Mouse (Mus musculus): ENCODE data around the gene Mrpl38. TPM values are rescaled to one million over a fixed set of nuclear protein-coding genes. Genes with fewer than 3 reads are reported as not detected.

Gene Mrpl38
- polyA plus RNA-seq, 1 experiment from 2014 or later, result 86.9 TPM

DNA sequence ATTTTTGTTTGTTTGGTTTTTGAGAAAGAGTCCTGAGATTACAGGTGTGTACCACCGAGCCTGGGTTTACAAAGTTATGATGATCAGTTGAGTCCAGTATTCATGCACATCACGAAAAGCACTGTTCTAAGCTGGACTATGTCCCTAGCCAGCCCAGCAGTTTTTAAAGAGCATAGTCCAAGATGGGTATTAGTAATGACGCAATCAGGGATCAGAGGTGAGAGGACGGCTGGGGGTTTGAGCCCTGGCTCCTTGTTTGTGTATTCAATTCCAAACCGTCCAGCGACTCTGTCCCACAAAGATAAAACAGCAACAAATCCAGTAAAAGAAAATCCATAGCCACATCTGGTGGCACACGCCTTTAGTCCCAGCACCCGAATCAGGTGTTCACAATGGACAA lies 50.5 kb downstream of the Mrpl38 start:
- Histone ChIP-seq H3K27ac (replicated peaks) (no peak overlapping the region), H3K4me1 (peaks cover 25% of the 10 kb centered on the region), H3K36me3 (peaks cover 9% of the 10 kb centered on the region), H3K9me3 (replicated peaks) (no peaks in the 10 kb centered on the region), H3K4me2 (replicated peaks) (peak overlapping the region; percentile 64; the same call in 1 of the 2 replicates), H3K27me3 (no peaks in the 10 kb centered on the region), H3K9ac (no peak overlapping the region), H3K4me3 (replicated peaks) (no peak overlapping the region)
- WGBS, result 83% methylated on average over 8 of the region's 8 CpGs
- no peak for ATAC-seq (ENCODE audit: insufficient number of reproducible peaks, low FRiP score, low TSS enrichment, low read depth)

DNA sequence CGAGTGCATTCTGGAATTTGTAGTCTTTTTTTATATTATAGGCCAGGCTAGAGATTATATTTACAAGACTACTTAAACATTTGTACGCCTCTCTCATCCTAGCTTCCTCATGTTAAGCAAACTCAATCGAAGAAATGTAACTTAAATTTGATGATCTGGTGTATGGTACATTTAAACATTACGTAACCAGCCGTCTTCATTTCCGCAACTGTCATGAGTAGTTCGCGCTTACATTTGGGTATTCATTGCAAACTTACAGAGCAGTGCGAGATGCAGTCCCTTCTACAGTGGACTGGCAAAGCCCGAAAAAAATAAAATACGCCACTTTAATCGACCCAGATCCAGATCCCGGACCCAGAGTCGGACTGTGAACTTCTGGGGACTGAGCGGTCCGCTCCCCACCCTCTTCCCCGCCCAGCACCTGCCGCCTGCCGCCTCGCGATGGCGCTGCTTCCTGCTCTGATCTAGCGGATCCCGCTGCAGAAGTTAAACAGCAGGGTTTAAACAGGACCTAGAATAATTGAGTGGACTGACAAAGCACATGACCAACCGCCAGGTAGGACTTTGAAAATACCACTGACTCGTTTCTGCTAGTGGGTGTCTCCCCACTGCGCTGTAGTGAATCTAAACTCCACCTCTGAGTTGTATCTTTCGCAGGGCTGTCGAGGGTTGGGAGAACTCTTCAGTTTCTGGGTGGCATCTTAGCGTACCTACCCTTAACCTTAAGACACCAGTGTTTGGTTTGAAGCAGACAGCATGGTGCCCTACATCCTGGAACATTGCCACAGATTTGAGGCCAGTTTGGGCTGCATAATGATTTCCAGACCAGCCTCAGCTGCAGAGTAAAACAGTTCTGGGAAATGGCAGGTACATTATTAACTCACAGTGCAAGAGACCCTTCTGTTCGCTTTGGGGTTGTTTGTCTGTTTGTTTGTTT lies 51.2 kb downstream of the Mrpl38 start:
- Histone ChIP-seq H3K36me3 (peaks cover 14% of the 10 kb centered on the region), H3K9ac (peak overlapping the region; percentile 35), H3K27me3 (no peaks in the 10 kb centered on the region), H3K4me3 (replicated peaks) (peak overlapping the region; percentile 54), H3K4me2 (replicated peaks) (peak overlapping the region; percentile 64), H3K27ac (replicated peaks) (peak overlapping the region; percentile 71), H3K4me1 (peaks cover 25% of the 10 kb centered on the region), H3K9me3 (replicated peaks) (no peaks in the 10 kb centered on the region)
- 2% methylated on average over 31 of the region's 31 CpGs for WGBS
- ATAC-seq (ENCODE audit: insufficient number of reproducible peaks, low FRiP score, low TSS enrichment, low read depth), result peak; percentile 74

DNA sequence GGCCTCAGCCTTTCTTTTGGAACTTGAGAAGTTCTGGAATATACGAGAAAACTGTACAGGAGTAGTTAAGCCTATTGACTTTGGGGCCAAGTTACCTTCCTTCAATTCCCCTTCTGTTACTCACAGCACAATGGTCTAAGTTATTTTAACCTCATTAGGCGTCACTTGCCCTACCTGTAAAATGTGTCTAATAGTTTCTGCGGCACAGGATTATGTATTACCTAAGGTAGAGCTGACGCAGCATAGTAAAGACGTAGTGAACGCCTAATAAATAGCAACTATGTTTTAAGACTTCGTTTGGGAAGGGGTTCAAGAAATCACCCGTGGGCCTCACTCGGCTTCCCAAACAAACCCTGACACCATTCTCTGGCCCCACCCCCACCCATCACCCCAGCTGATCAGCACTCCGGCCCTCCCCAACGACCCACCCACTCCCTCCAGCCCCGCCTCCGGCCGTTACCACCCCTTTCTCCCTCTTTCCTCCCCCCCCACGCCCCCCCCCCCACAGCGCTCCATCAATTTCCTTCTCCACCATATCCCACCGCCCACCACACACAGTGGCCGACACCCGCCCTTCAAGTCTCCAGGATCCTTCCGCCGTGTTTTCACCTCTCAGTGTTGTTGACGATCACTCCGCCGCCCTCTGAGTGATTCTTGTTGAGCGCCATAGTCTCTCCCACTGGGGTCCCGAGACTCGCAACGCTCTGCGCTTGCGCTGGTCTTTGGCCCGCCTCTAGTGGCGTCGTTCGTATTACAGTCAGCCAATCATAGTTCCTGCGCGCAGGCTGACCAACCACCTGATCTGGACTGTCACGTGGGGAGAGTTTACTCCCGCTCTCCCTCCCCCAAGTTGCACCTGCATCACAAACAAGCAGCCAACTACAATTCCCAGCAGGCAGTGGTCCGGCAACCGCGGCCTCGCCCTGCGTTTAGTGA lies 52.1 kb downstream of the Mrpl38 start, which contains the start of gene Wbp2:
Gene Wbp2, minus strand, starts transcription at position 738 of the 936 bp plus-strand sequence.
- Histone ChIP-seq H3K4me1 (peaks cover 25% of the 10 kb centered on the region), H3K27ac (replicated peaks) (peak within 1 kb of the TSS; percentile 86), H3K36me3 (peaks cover 23% of the 10 kb centered on the region), H3K9ac (peak within 1 kb of the TSS; percentile 42), H3K4me2 (replicated peaks) (peak within 1 kb of the TSS; percentile 64), H3K4me3 (replicated peaks) (peak within 1 kb of the TSS; percentile 54), H3K9me3 (replicated peaks) (no peaks in the 10 kb centered on the region), H3K27me3 (no peaks in the 10 kb centered on the region)
- ATAC-seq (ENCODE audit: insufficient number of reproducible peaks, low FRiP score, low TSS enrichment, low read depth), result peak; percentile 98
- 4% methylated on average over 39 of the region's 43 CpGs for whole genome bisulfite sequencing

DNA sequence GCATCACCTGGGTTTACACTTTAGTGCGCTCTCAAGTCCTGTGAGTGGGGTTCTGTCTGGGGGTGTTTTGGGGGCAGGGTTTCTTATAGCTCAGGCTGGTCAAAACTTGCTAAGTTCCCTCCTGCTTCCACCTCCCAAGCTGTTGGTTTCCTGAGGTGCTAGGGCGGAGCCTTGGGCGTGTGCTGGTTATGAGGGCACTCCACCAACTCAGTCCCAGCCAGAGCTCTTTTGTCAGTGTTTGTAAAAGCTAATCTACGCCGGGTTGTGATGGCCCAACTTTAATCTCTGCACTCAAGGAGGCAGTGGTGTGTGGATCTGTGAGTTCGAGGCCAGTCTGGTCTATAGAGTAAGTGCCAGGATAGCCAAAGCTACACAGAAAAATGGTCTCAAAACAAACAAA lies 54.5 kb downstream of the Mrpl38 start:
- no peak overlapping the region for H3K27ac ChIP-seq (replicated peaks)
- 81% methylated on average over 6 of the region's 6 CpGs for WGBS

DNA sequence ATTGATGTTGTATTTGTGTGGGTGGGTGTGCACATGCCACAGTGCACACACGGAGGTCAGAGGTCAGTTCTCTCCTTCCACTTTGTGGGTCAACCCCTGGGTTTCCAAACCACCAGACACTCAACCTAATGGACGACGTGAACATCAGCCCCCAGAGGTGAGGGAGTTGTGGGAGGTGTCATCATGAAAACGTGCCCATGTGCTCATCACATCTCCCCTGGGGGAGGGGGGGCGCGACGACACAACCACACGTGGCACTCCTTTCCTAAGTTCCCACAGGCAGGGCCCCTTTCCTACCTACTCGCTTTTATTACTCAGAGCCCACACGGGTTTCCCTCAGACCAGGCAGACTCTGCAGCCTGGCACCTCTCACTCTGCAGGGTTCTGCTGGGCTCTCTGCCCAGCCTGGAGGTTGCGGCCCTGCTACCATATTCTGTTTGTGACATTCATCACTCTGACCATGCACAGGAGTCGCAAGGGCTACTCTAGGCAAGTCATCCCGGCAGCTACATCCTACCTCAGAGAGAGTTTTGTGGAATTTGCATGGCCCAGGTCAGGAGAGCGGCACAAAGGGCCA lies 55.5 kb downstream of the Mrpl38 start:
- Histone ChIP-seq H3K27ac (replicated peaks) (no peak overlapping the region), H3K9me3 (replicated peaks) (no peaks in the 10 kb centered on the region), H3K36me3 (peaks cover 49% of the 10 kb centered on the region), H3K4me2 (replicated peaks) (no peak overlapping the region), H3K9ac (no peak overlapping the region), H3K27me3 (no peaks in the 10 kb centered on the region), H3K4me3 (replicated peaks) (no peak overlapping the region), H3K4me1 (peaks cover 40% of the 10 kb centered on the region)
- no peak for ATAC-seq (ENCODE audit: insufficient number of reproducible peaks, low FRiP score, low TSS enrichment, low read depth)
- WGBS, result 92% methylated on average over 14 of the region's 14 CpGs

More for the DNA sequence above, 54.5 kb downstream of the Mrpl38 start:
- Histone ChIP-seq H3K27me3 (no peaks in the 10 kb centered on the region), H3K4me2 (replicated peaks) (no peak overlapping the region), H3K4me3 (replicated peaks) (no peak overlapping the region), H3K4me1 (peaks cover 32% of the 10 kb centered on the region), H3K9me3 (replicated peaks) (no peaks in the 10 kb centered on the region), H3K9ac (no peak overlapping the region), H3K36me3 (peaks cover 47% of the 10 kb centered on the region)
- no peak for ATAC-seq (ENCODE audit: insufficient number of reproducible peaks, low FRiP score, low TSS enrichment, low read depth)

Other genes starting within 250 kb of the Mrpl38 start
- gene Smim5, start 238.9 kb downstream of the Mrpl38 start, polyA plus RNA-seq (2015; fragmentation: Nextera tagmentation; extraction: Ambion mirVana), result 19.6 and 23.0 TPM in 2 replicates
- 1.6 and 2.6 TPM in 2 replicates for gene Smim6, start 226.9 kb downstream of the Mrpl38 start, polyA plus RNA-seq (2015; fragmentation: Nextera tagmentation; extraction: Ambion mirVana)
- gene Sap30bp, start 205.6 kb downstream of the Mrpl38 start, polyA plus RNA-seq (2015; fragmentation: Nextera tagmentation; extraction: Ambion mirVana), result 32.9 and 38.1 TPM in 2 replicates
- gene Recql5, start 205.4 kb downstream of the Mrpl38 start, polyA plus RNA-seq (2015; fragmentation: Nextera tagmentation; extraction: Ambion mirVana), result 21.4 and 23.9 TPM in 2 replicates
- 21.1 and 21.5 TPM in 2 replicates for gene Itgb4, start 164.2 kb downstream of the Mrpl38 start, polyA plus RNA-seq (2015; fragmentation: Nextera tagmentation; extraction: Ambion mirVana)
- gene Galk1, start 126.1 kb downstream of the Mrpl38 start, polyA plus RNA-seq (2015; fragmentation: Nextera tagmentation; extraction: Ambion mirVana), result 173 and 176 TPM in 2 replicates
- gene H3f3b, start 110.9 kb downstream of the Mrpl38 start, polyA plus RNA-seq (2015; fragmentation: Nextera tagmentation; extraction: Ambion mirVana), result 1,738 and 1,786 TPM in 2 replicates
- 36.8 and 42.2 TPM in 2 replicates for gene Unk, start 108.5 kb downstream of the Mrpl38 start, polyA plus RNA-seq (2015; fragmentation: Nextera tagmentation; extraction: Ambion mirVana)
- gene Unc13d, start 60.9 kb downstream of the Mrpl38 start, polyA plus RNA-seq (2015; fragmentation: Nextera tagmentation; extraction: Ambion mirVana), result 4.3 and 4.8 TPM in 2 replicates
- 68.6 and 90.8 TPM in 2 replicates for gene Wbp2, start 51.9 kb downstream of the Mrpl38 start, polyA plus RNA-seq (2015; fragmentation: Nextera tagmentation; extraction: Ambion mirVana)
- gene Trim47, start 11.7 kb downstream of the Mrpl38 start, polyA plus RNA-seq (2015; fragmentation: Nextera tagmentation; extraction: Ambion mirVana), result 25.1 and 27.6 TPM in 2 replicates
- gene Trim65, start 7.7 kb downstream of the Mrpl38 start, polyA plus RNA-seq (2015; fragmentation: Nextera tagmentation; extraction: Ambion mirVana), result 5.2 and 6.1 TPM in 2 replicates
- gene Fbf1, start 29.3 kb upstream of the Mrpl38 start, polyA plus RNA-seq (2015; fragmentation: Nextera tagmentation; extraction: Ambion mirVana), result 36.9 and 44.9 TPM in 2 replicates
- gene Ten1, start 60.0 kb upstream of the Mrpl38 start, polyA plus RNA-seq (2015; fragmentation: Nextera tagmentation; extraction: Ambion mirVana), result 81.0 and 86.7 TPM in 2 replicates
- gene Acox1, start 60.2 kb upstream of the Mrpl38 start, polyA plus RNA-seq (2015; fragmentation: Nextera tagmentation; extraction: Ambion mirVana), result 29.1 and 31.1 TPM in 2 replicates
- gene Evpl, start 99.2 kb upstream of the Mrpl38 start, polyA plus RNA-seq (2015; fragmentation: Nextera tagmentation; extraction: Ambion mirVana), result 28.1 and 28.5 TPM in 2 replicates
- 101 and 103 TPM in 2 replicates for gene Srp68, start 135.3 kb upstream of the Mrpl38 start, polyA plus RNA-seq (2015; fragmentation: Nextera tagmentation; extraction: Ambion mirVana)
- gene Galr2, start 142.1 kb upstream of the Mrpl38 start, polyA plus RNA-seq (2015; fragmentation: Nextera tagmentation; extraction: Ambion mirVana), result 0.27 and 0.47 TPM in 2 replicates
- gene Exoc7, start 168.4 kb upstream of the Mrpl38 start, polyA plus RNA-seq (2015; fragmentation: Nextera tagmentation; extraction: Ambion mirVana), result 67.5 and 68.8 TPM in 2 replicates
- gene Foxj1, start 196.5 kb upstream of the Mrpl38 start, polyA plus RNA-seq (2015; fragmentation: Nextera tagmentation; extraction: Ambion mirVana), result 30.6 and 69.8 TPM in 2 replicates